Comparison of ENCODE assay signal across 8 mouse cellular contexts in the genomic region with DNA sequence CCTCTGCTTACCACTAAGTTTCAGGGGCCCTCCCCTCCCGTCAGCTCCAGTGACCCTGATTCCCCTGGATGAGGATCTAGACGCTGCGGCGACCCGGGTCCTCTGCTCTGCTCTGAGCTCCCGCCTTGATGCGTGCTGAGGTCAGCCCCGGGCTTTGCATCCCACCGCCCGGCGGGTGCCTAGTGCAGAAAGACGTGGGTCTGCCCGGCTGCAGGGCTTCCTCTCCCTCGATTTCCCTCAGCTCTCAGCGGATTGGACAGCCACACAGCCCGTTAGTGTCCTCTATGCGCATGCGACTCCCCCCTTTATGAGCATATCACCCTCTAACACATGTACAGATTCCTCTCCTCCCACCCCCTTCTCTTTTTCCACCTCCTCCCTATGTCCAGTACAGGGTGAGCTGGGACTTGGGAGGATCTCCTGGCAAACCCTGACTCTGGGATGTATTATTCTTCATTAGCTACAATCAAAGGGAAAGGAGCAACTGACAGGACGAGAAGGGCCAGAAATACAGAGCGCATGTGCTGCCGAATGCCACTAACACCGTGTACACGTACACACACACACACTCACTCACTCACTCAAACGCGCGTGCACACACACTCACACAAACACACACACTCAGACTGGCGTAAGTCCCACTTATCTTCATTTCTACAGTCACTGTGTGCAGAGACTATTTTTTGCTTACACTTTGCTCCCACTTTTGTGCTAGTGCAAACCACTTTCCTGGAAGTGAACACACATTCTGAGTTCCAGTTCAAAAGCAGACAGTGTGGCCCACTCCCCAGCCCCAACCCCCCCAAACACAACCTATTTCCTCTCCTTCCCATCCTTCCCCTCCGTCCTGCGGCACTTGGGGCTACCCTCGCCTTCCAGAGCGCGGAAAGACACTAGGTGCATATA. TPM values are rescaled to one million over a fixed set of nuclear protein-coding genes. Genes with fewer than 3 reads are reported as not detected.
A peak's percentile ranks its signal among the peaks of the same experiment; 100 is the strongest.
DNase-seq lines count a peak whose midpoint lies in the region; ATAC-seq and TF ChIP-seq lines count a peak whose summit lies in the region.

No protein-coding gene starts in this region.

- H3K4me3 ChIP-seq in limb, embryonic 14.5 days (replicated peaks; ENCODE audit: low read length), result no peak overlapping the region

- TF ChIP-seq POLR2A in limb, embryonic 14.5 days (IDR thresholded peaks at IDR 0.05; ENCODE audit: borderline replicate concordance, extremely low read depth, insufficient read depth, insufficient read length), result no peak

- H3K9ac ChIP-seq in limb, embryonic 14.5 days (ENCODE audit: low read depth, low read length, severe bottlenecking), result no peak overlapping the region

- peak; percentile 27 to 28 for DNase-seq in cerebellum, postnatal 10 days
- DNase-seq in cerebellum, postnatal 36 days, result no peak
- DNase-seq in right cerebral cortex, postnatal 4 days, result peak; percentile 10
- DNase-seq in right cerebral cortex, adult 2 months (ENCODE audit: low spot score in 2 of 2), result no peak
- no peak for DNase-seq in limb, embryonic 14.5 days (ENCODE audit: low spot score)
- no peak for DNase-seq in layer of hippocampus, adult 11-12 months (ENCODE audit: low spot score)
- no peak for DNase-seq in urinary bladder, adult 18-20 months (ENCODE audit: low spot score in 2 of 2)
- DNase-seq in adrenal gland, adult (ENCODE audit: inconsistent age in 2 of 2, low spot score in 1 of 2), result no peak

- peaks cover 7% of the 10 kb centered on the region; the same call in 1 of the 2 replicates for H3K4me1 ChIP-seq in limb, embryonic 14.5 days (ENCODE audit: control insufficient read depth, insufficient read depth, low read length)

- no peak for ATAC-seq in limb, embryonic 14.5 days (ENCODE audit: low FRiP score, low read depth)

- 2% methylated on average over 32 of the region's 32 CpGs for WGBS in limb, embryonic 14.5 days

- no peaks in the 10 kb centered on the region for H3K9me3 ChIP-seq in limb, embryonic 14.5 days (ENCODE audit: control insufficient read depth, low read length)

- peaks cover 86% of the 10 kb centered on the region for H3K27me3 ChIP-seq in limb, embryonic 14.5 days (ENCODE audit: control insufficient read depth, insufficient read depth, low read length)

- H3K36me3 ChIP-seq in limb, embryonic 14.5 days (ENCODE audit: control insufficient read depth, insufficient read depth, low read length), result no peaks in the 10 kb centered on the region

- peak overlapping the region; percentile 35; the same call in 1 of the 2 replicates for H3K4me2 ChIP-seq in limb, embryonic 14.5 days (replicated peaks; ENCODE audit: low read depth, low read length, severe bottlenecking)

- no peak overlapping the region for H3K27ac ChIP-seq in limb, embryonic 14.5 days (replicated peaks; ENCODE audit: low read depth, low read length)

RNA-seq across cellular contexts. Expression of a gene that starts 0.9 kb away (rescaled TPM):
- 0.04 TPM in 1 of 2 replicates, not detected in the other for polyA plus RNA-seq in limb, embryonic 14.5 days (2012; rRNA removed)
- polyA plus RNA-seq in limb, embryonic 14.5 days (2014; fragmentation: Nextera tagmentation; extraction: Ambion mirVana), result not detected in 2 replicates

Comparison
In these comparisons a context has a peak if more than half of its experiments do, and no peak if none do; other contexts are left out.
1. DNase-seq: peak in cerebellum, postnatal 10 days (2 of 2) and right cerebral cortex, postnatal 4 days (single experiment); none in cerebellum, postnatal 36 days (0 of 2), right cerebral cortex, adult 2 months (0 of 2), limb, embryonic 14.5 days (single experiment), layer of hippocampus, adult 11-12 months (single experiment), urinary bladder, adult 18-20 months (0 of 2) and adrenal gland, adult (0 of 2).